ENCODE assay signal across 14 mouse cellular contexts in the genomic region with DNA sequence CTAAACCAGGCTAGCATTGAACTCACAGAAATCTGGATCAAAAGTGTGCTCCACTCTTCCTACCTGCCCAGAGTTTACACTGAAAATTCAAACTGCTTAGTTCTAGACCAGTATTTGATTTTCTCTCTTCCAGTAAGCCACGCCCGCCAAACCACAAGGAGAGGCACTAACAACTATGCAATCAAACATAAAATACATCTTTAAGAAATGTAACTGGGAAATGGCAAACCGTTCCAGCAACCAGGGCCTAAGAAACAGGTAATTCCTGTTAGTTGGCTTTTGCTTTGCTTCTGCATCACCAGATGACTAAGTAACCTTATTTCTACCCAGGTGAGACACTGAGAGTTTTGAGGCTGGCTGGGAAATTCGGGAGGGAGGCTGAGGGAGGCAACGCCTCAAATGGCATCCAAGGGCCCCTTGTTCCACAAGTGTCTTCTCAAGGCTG. TPM values are rescaled to one million over a fixed set of nuclear protein-coding genes. Genes with fewer than 3 reads are reported as not detected.
DNase-seq lines count a peak whose midpoint lies in the region; ATAC-seq and TF ChIP-seq lines count a peak whose summit lies in the region.
"Had no signal": no experiment of that assay in that cellular context is flagged by ENCODE, and none has a peak within 500 bp of the region (broad histone marks: within the 10 kb centered on the region; RNA-seq: fewer than 3 reads in every experiment).

No protein-coding gene starts in this region.

- H3K4me2 ChIP-seq in kidney, embryonic 14.5 days (replicated peaks; ENCODE audit: low read depth, low read length) = no peak overlapping the region
- no peak overlapping the region for H3K4me2 ChIP-seq in CH12.LX (ENCODE audit: insufficient read depth, low read depth, poor library complexity, severe bottlenecking)
- peak overlapping the region; percentile 40; the same call in 1 of the 2 replicates for H3K4me2 ChIP-seq in stomach, embryonic 15.5 days
- H3K4me2 ChIP-seq in midbrain, embryonic 14.5 days (ENCODE audit: low read length) = no peak overlapping the region

- H3K4me3 ChIP-seq in kidney, embryonic 14.5 days (ENCODE audit: low read length) = no peak overlapping the region
- no peak overlapping the region for H3K4me3 ChIP-seq in CH12.LX (replicated peaks in 1 of 3; ENCODE audit: low read depth in 2 of 3, low read length in 2 of 3, poor library complexity in 1 of 3)
- H3K4me3 ChIP-seq in stomach, embryonic 15.5 days (replicated peaks) = no peak overlapping the region
- no peak overlapping the region for H3K4me3 ChIP-seq in midbrain, embryonic 14.5 days (replicated peaks; ENCODE audit: low read depth, low read length)

- 70% methylated on average over 5 of the region's 5 CpGs for whole genome bisulfite sequencing in kidney, embryonic 14.5 days
- WGBS in stomach, embryonic 15.5 days = 50% methylated on average over 5 of the region's 5 CpGs
- WGBS in midbrain, embryonic 14.5 days = 78% methylated on average over 5 of the region's 5 CpGs

- no peaks in the 10 kb centered on the region for H3K79me2 ChIP-seq in CH12.LX (replicated peaks; ENCODE audit: control insufficient read depth, extremely low read depth, insufficient read depth, poor library complexity, severe bottlenecking)

- no peak for TF ChIP-seq RAD21 in CH12.LX (IDR thresholded peaks at IDR 0.05; ENCODE audit: low read depth, low read length)

- dilution Hi-C loops in CH12.LX (cut with MboI; ENCODE audit: extremely low pct_ligation_motif_present, extremely low pct_unique_long_range_greater_than_20kb, low sequenced_read_pairs) = no loop called here

- H3K27me3 ChIP-seq in kidney, embryonic 14.5 days (ENCODE audit: control insufficient read depth, insufficient read depth, low read length) = no peaks in the 10 kb centered on the region
- no peaks in the 10 kb centered on the region for H3K27me3 ChIP-seq in CH12.LX (replicated peaks)
- no peaks in the 10 kb centered on the region for H3K27me3 ChIP-seq in stomach, embryonic 15.5 days (replicated peaks)
- no peaks in the 10 kb centered on the region for H3K27me3 ChIP-seq in midbrain, embryonic 14.5 days (ENCODE audit: control insufficient read depth, insufficient read depth, low read length)

- in situ Hi-C loops in CH12.LX (cut with MboI; ENCODE audit: low pct_ligation_motif_present, low pct_unique_long_range_greater_than_20kb, low sequenced_read_pairs) = loop anchor here (10.0 kb wide), 1 partner anchor 98 kb away; no protein-coding TSS in a partner anchor

- TF ChIP-seq EP300 in CH12.LX (IDR thresholded peaks at IDR 0.05; ENCODE audit: low read length) = no peak

- H3K27ac ChIP-seq in kidney, embryonic 14.5 days (ENCODE audit: low read depth, low read length) = no peak overlapping the region
- H3K27ac ChIP-seq in CH12.LX (ENCODE audit: insufficient read depth, low read depth) = 0 out of 2 replicates have a peak overlapping the region, but pooled peaks have one; percentile 34
- H3K27ac ChIP-seq in stomach, embryonic 15.5 days = peak overlapping the region; percentile 91
- H3K27ac ChIP-seq in midbrain, embryonic 14.5 days (replicated peaks; ENCODE audit: low read depth, low read length) = no peak overlapping the region
- H3K27ac ChIP-seq: hindbrain, embryonic 14.5 days; left cerebral cortex, adult 2 months had no signal

- no peaks in the 10 kb centered on the region for H3K9me3 ChIP-seq in kidney, embryonic 14.5 days (ENCODE audit: control insufficient read depth, low read length)
- H3K9me3 ChIP-seq in CH12.LX (replicated peaks; ENCODE audit: low read length) = no peaks in the 10 kb centered on the region
- no peaks in the 10 kb centered on the region for H3K9me3 ChIP-seq in stomach, embryonic 15.5 days
- 0 out of 2 replicates have a peak, but pooled peaks cover 3% of the 10 kb centered on the region for H3K9me3 ChIP-seq in midbrain, embryonic 14.5 days (ENCODE audit: control insufficient read depth, low read length)

- no peak overlapping the region for H3K9ac ChIP-seq in kidney, embryonic 14.5 days (ENCODE audit: low read depth, low read length)
- no peak overlapping the region for H3K9ac ChIP-seq in CH12.LX (ENCODE audit: insufficient read depth, low read depth)
- no peak overlapping the region for H3K9ac ChIP-seq in stomach, embryonic 15.5 days
- H3K9ac ChIP-seq in midbrain, embryonic 14.5 days (replicated peaks; ENCODE audit: low read length) = no peak overlapping the region
- H3K9ac ChIP-seq: hindbrain, embryonic 14.5 days had no signal

- TF ChIP-seq CTCF in CH12.LX (conservative IDR thresholded peaks at IDR 0.05 in 1 of 2, IDR thresholded peaks at IDR 0.05 in 1 of 2; ENCODE audit: low read depth in 2 of 2, low read length in 2 of 2) = no peak

- H3K36me3 ChIP-seq in kidney, embryonic 14.5 days (ENCODE audit: control insufficient read depth, insufficient read depth, low read length) = no peaks in the 10 kb centered on the region
- no peaks in the 10 kb centered on the region for H3K36me3 ChIP-seq in CH12.LX (replicated peaks in 1 of 2; ENCODE audit: control insufficient read depth in 1 of 2, insufficient read depth in 1 of 2, low read length in 1 of 2)
- no peaks in the 10 kb centered on the region for H3K36me3 ChIP-seq in stomach, embryonic 15.5 days
- no peaks in the 10 kb centered on the region for H3K36me3 ChIP-seq in midbrain, embryonic 14.5 days (ENCODE audit: control insufficient read depth, insufficient read depth, low read length)

- DNase-seq in kidney, postnatal 36 days = no peak
- DNase-seq in CH12.LX (ENCODE audit: extremely low read depth) = no peak
- DNase-seq in kidney, postnatal 14 days = peak; percentile 8
- no peak for DNase-seq in adrenal gland, adult 18-20 months (ENCODE audit: low spot score in 2 of 2)
- DNase-seq in embryo, embryonic 10 days (ENCODE audit: low spot score) = no peak
- no peak for DNase-seq in midbrain, embryonic 14.5 days
- DNase-seq: cerebellum, postnatal 25 days; gastrocnemius, postnatal 14 days; right cerebral cortex, adult 18-20 months had no signal

- no peaks in the 10 kb centered on the region; the same call in 1 of the 2 replicates for H3K4me1 ChIP-seq in kidney, embryonic 14.5 days (ENCODE audit: control insufficient read depth, insufficient read depth, low read length)
- H3K4me1 ChIP-seq in CH12.LX (ENCODE audit: control insufficient read depth in 1 of 2, insufficient read depth in 2 of 2) = peaks cover 2 to 28% of the 10 kb centered on the region in 2 experiments; a peak in 2 of 4 replicates
- no peaks in the 10 kb centered on the region for H3K4me1 ChIP-seq in stomach, embryonic 15.5 days
- H3K4me1 ChIP-seq in midbrain, embryonic 14.5 days (ENCODE audit: control insufficient read depth, insufficient read depth, low read length) = no peaks in the 10 kb centered on the region

- TF ChIP-seq POLR2A in CH12.LX (IDR thresholded peaks at IDR 0.05; ENCODE audit: low read depth, low read length) = no peak

- ATAC-seq in kidney, embryonic 14.5 days (ENCODE audit: low FRiP score, low TSS enrichment) = peak; percentile 18; the same call in 1 of the 2 replicates
- peak; percentile 38; the same call in 1 of the 2 replicates for ATAC-seq in stomach, embryonic 15.5 days (ENCODE audit: insufficient read depth, low FRiP score, low read depth)
- no peak for ATAC-seq in midbrain, embryonic 14.5 days (ENCODE audit: low FRiP score, low TSS enrichment)

TF ChIP-seq in CH12.LX, 34 proteins besides CTCF, POLR2A, EP300 and RAD21:
- TF ChIP-seq MAZ (IDR thresholded peaks at IDR 0.05; ENCODE audit: low read depth, low read length) (no peak), E2F4 (IDR thresholded peaks at IDR 0.05; ENCODE audit: insufficient replicate concordance, low read depth, low read length) (no peak), ZC3H11A (IDR thresholded peaks at IDR 0.05; ENCODE audit: low read depth, low read length) (no peak), MEF2A (IDR thresholded peaks at IDR 0.05; ENCODE audit: borderline replicate concordance, low read depth, low read length) (no peak), SIN3A (IDR thresholded peaks at IDR 0.05; ENCODE audit: low read length) (no peak), JUN (IDR thresholded peaks at IDR 0.05; ENCODE audit: insufficient read depth, low read depth, low read length) (no peak), IRF4 (IDR thresholded peaks at IDR 0.05; ENCODE audit: low read depth, low read length) (no peak), HCFC1 (IDR thresholded peaks at IDR 0.05; ENCODE audit: low read depth, low read length) (no peak), ZMIZ1 (IDR thresholded peaks at IDR 0.05; ENCODE audit: low read depth, low read length) (no peak), NRF1 (IDR thresholded peaks at IDR 0.05; ENCODE audit: low read depth, low read length) (no peak; the same call in none of the 2 replicates), MAX (IDR thresholded peaks at IDR 0.05; ENCODE audit: low read length) (no peak), POLR2AphosphoS2 (IDR thresholded peaks at IDR 0.05; ENCODE audit: low read depth, low read length) (no peak), CHD1 (IDR thresholded peaks at IDR 0.05; ENCODE audit: low read depth, low read length) (no peak)

RNA-seq across cellular contexts. Expression of gene S100a11, which starts 13.4 kb away (rescaled TPM):
- polyA plus RNA-seq in kidney, embryonic 14.5 days (2014; fragmentation: Nextera tagmentation; extraction: Ambion mirVana) = 1,151 and 1,469 TPM in 2 replicates
- total RNA-seq in CH12.LX (2012; rRNA removed) (33.4 and 47.2 TPM in 2 replicates), CH12.LX (2014; rRNA removed) (68.9 and 75.2 TPM in 2 replicates)
- polyA plus RNA-seq in CH12.LX (2012; ENCODE audit: insufficient read length, low read depth) = 448 and 468 TPM in 2 replicates
- polyA plus RNA-seq in stomach, embryonic 15.5 days (2015; fragmentation: Nextera tagmentation; extraction: Ambion mirVana) = 1,455 and 1,609 TPM in 2 replicates
- 100 to 1,000 TPM; 207 to 349 TPM for total RNA-seq in adrenal gland, adult 18-20 months (2021)
- 94.0 and 157 TPM in 2 replicates for polyA plus RNA-seq in midbrain, embryonic 14.5 days (2014; fragmentation: Nextera tagmentation; extraction: Ambion mirVana)

RNA-seq across cellular contexts. Expression of gene Tchhl1, which starts 38.3 kb away (rescaled TPM):
- 0.46 and 0.54 TPM in 2 replicates for polyA plus RNA-seq in kidney, embryonic 14.5 days (2014; fragmentation: Nextera tagmentation; extraction: Ambion mirVana)
- total RNA-seq in CH12.LX (2012; rRNA removed) (not detected in 2 replicates), CH12.LX (2014; rRNA removed) (not detected in 2 replicates)
- not detected in 2 replicates for polyA plus RNA-seq in CH12.LX (2012; ENCODE audit: insufficient read length, low read depth)
- polyA plus RNA-seq in stomach, embryonic 15.5 days (2015; fragmentation: Nextera tagmentation; extraction: Ambion mirVana) = not detected in 2 replicates
- 1 to 10 TPM in 1 of 2 experiments, not detected in 1; 1.3 TPM for total RNA-seq in adrenal gland, adult 18-20 months (2021)
- not detected in 2 replicates for polyA plus RNA-seq in midbrain, embryonic 14.5 days (2014; fragmentation: Nextera tagmentation; extraction: Ambion mirVana)
- total RNA-seq: gastrocnemius, postnatal 14 days; left cerebral cortex, adult 2 months had no signal
- polyA plus RNA-seq: forebrain, embryonic 11.5 days; hindbrain, embryonic 14.5 days had no signal

RNA-seq across cellular contexts. Expression of gene S100a10, which starts 48.0 kb away (rescaled TPM):
- polyA plus RNA-seq in kidney, embryonic 14.5 days (2014; fragmentation: Nextera tagmentation; extraction: Ambion mirVana) = 407 and 546 TPM in 2 replicates
- 352 and 369 TPM in 2 replicates for total RNA-seq in CH12.LX (2012; rRNA removed)
- total RNA-seq in CH12.LX (2014; rRNA removed) = 429 and 518 TPM in 2 replicates
- 213 and 259 TPM in 2 replicates for polyA plus RNA-seq in CH12.LX (2012; ENCODE audit: insufficient read length, low read depth)
- 444 and 470 TPM in 2 replicates for polyA plus RNA-seq in stomach, embryonic 15.5 days (2015; fragmentation: Nextera tagmentation; extraction: Ambion mirVana)
- 100 to 1,000 TPM; 159 to 177 TPM for total RNA-seq in adrenal gland, adult 18-20 months (2021)
- 67.9 and 86.5 TPM in 2 replicates for polyA plus RNA-seq in midbrain, embryonic 14.5 days (2014; fragmentation: Nextera tagmentation; extraction: Ambion mirVana)

Comparison
In these comparisons a context has a peak if more than half of its experiments do, and no peak if none do; other contexts are left out.
1. H3K27ac ChIP-seq: peak in CH12.LX (single experiment) and stomach, embryonic 15.5 days (single experiment); none in kidney, embryonic 14.5 days (single experiment) and midbrain, embryonic 14.5 days (single experiment).